Mouse (Mus musculus) ES-Bruce4 (cell line): ENCODE measurements around the gene Ccdc92. TPM values are rescaled to one million over a fixed set of nuclear protein-coding genes. Genes with fewer than 3 reads are reported as not detected.

ENCODE experiments used
- H3K27ac ChIP-seq: 2 replicates; pipeline ENCODE4 v1.5.1; 2012; ENCODE audit warnings: low read length, inconsistent platforms; ENCODE audit not compliant: insufficient read depth
- H3K27me3 ChIP-seq: 2 replicates; pipeline ENCODE4 v1.6.1; 2012; ENCODE audit warnings: mild to moderate bottlenecking, low read length, inconsistent platforms; ENCODE audit not compliant: control insufficient read depth, poor library complexity, insufficient read depth, severe bottlenecking
- H3K36me3 ChIP-seq: 2 replicates; pipeline ENCODE4 v1.6.1; 2012; ENCODE audit warnings: inconsistent platforms, mild to moderate bottlenecking, low read length, moderate library complexity; ENCODE audit not compliant: control insufficient read depth, poor library complexity, insufficient read depth, severe bottlenecking
- H3K4me1 ChIP-seq: one replicate; pipeline ENCODE4 v1.8.1; 2011; ENCODE audit warnings: low read length; ENCODE audit not compliant: control insufficient read depth, insufficient read depth
- H3K4me3 ChIP-seq: 2 replicates; pipeline ENCODE4 v1.5.1; 2011; ENCODE audit warnings: low read depth, mild to moderate bottlenecking, low read length
- H3K9ac ChIP-seq: 2 replicates; pipeline ENCODE4 v1.6.1; 2012; ENCODE audit warnings: low read depth, mild to moderate bottlenecking, inconsistent platforms; ENCODE audit not compliant: poor library complexity, severe bottlenecking
- H3K9me3 ChIP-seq: replicated peaks from 2 replicates; pipeline ENCODE4 v1.6.1; 2012; ENCODE audit warnings: mild to moderate bottlenecking, low read length, inconsistent platforms; ENCODE audit not compliant: control insufficient read depth, poor library complexity, insufficient read depth, severe bottlenecking
- CTCF ChIP-seq: IDR thresholded peaks from one replicate; pipeline ENCODE4 v1.8.1; 2011; ENCODE audit warnings: low read depth, low read length
- EP300 ChIP-seq: IDR thresholded peaks from 2 replicates; pipeline ENCODE4 v1.6.1; 2011; ENCODE audit warnings: low read depth, low read length; ENCODE audit not compliant: insufficient read depth
- POLR2A ChIP-seq: IDR thresholded peaks from one replicate; pipeline ENCODE4 v1.8.1; 2011; ENCODE audit warnings: low read length; ENCODE audit not compliant: insufficient read depth
- polyA plus RNA-seq: library from polyadenylated mRNA; stranded (reverse); fragments of >200 nt; gene quantifications from 2 replicates; pipeline ENCODE4 v1.2.4, GENCODE M21; 2011; ENCODE audit warnings: low read depth; ENCODE audit not compliant: missing spikeins, insufficient read depth, insufficient read length

Gene Ccdc92
- polyA plus RNA-seq, 1 experiment: 8.3 TPM

GRCm38 (mm10) chr5:124862871-124863741 is 882 bp upstream of the Ccdc92 start:
- no peaks in the 10 kb centered on the region for H3K4me1 ChIP-seq
- H3K9me3 ChIP-seq: no peaks in the 10 kb centered on the region
- no peaks in the 10 kb centered on the region for H3K27me3 ChIP-seq
- H3K9ac ChIP-seq: peak overlapping the region; percentile 93
- no peak for TF ChIP-seq CTCF
- no peak for TF ChIP-seq POLR2A
- TF ChIP-seq EP300: no peak
- H3K36me3 ChIP-seq: 0 out of 2 replicates have a peak, but pooled peaks cover 2% of the 10 kb centered on the region
- peak overlapping the region; percentile 97 for H3K4me3 ChIP-seq
- H3K27ac ChIP-seq: no peak overlapping the region

- Histone ChIP-seq H3K4me1 (no peaks in the 10 kb centered on the region), H3K27ac (no peak overlapping the region; the same call in 1 of the 2 replicates), H3K27me3 (no peaks in the 10 kb centered on the region), H3K9me3 (no peaks in the 10 kb centered on the region), H3K36me3 (0 out of 2 replicates have a peak, but pooled peaks cover 4% of the 10 kb centered on the region), H3K4me3 (peak overlapping the region; percentile 75), H3K9ac (peak overlapping the region; percentile 86)
- TF ChIP-seq CTCF (no peak), POLR2A (no peak), EP300 (no peak)
These were observed 761 bp downstream of the Ccdc92 start for GRCm38 (mm10) chr5:124861463-124861862.

- H3K9ac ChIP-seq: no peak overlapping the region
- TF ChIP-seq CTCF (peak; percentile 32), EP300 (no peak)
- no peak overlapping the region for H3K4me3 ChIP-seq
- no peaks in the 10 kb centered on the region for H3K27me3 ChIP-seq
- no peaks in the 10 kb centered on the region for H3K9me3 ChIP-seq
- H3K27ac ChIP-seq: no peak overlapping the region
- 0 out of 2 replicates have a peak, but pooled peaks cover 3% of the 10 kb centered on the region for H3K36me3 ChIP-seq
- no peaks in the 10 kb centered on the region for H3K4me1 ChIP-seq
These were observed 2.2 kb downstream of the Ccdc92 start for GRCm38 (mm10) chr5:124860013-124860412.

- H3K9me3 ChIP-seq: no peaks in the 10 kb centered on the region
- H3K27ac ChIP-seq: no peak overlapping the region
- H3K36me3 ChIP-seq: 0 out of 2 replicates have a peak, but pooled peaks cover 3% of the 10 kb centered on the region
- TF ChIP-seq EP300 (no peak), POLR2A (no peak), CTCF (no peak)
- no peak overlapping the region for H3K4me3 ChIP-seq
- no peak overlapping the region for H3K9ac ChIP-seq
- no peaks in the 10 kb centered on the region for H3K27me3 ChIP-seq
- peaks cover 6% of the 10 kb centered on the region for H3K4me1 ChIP-seq
These were observed 8.0 kb downstream of the Ccdc92 start for GRCm38 (mm10) chr5:124854202-124854601.

- Histone ChIP-seq H3K4me1 (peaks cover 6% of the 10 kb centered on the region), H3K9ac (no peak overlapping the region), H3K27me3 (no peaks in the 10 kb centered on the region), H3K27ac (no peak overlapping the region), H3K9me3 (no peaks in the 10 kb centered on the region), H3K36me3 (0 out of 2 replicates have a peak, but pooled peaks cover 3% of the 10 kb centered on the region), H3K4me3 (no peak overlapping the region)
- TF ChIP-seq POLR2A (no peak), EP300 (no peak), CTCF (no peak)
These were observed 9.1 kb downstream of the Ccdc92 start for GRCm38 (mm10) chr5:124853079-124853478.

GRCm38 (mm10) chr5:124852294-124852693 is 9.9 kb downstream of the Ccdc92 start:
- H3K27ac ChIP-seq: no peak overlapping the region

More at GRCm38 (mm10) chr5:124852294-124852693, 9.9 kb downstream of the Ccdc92 start:
- Histone ChIP-seq H3K4me1 (peaks cover 6% of the 10 kb centered on the region), H3K27me3 (no peaks in the 10 kb centered on the region), H3K9me3 (no peaks in the 10 kb centered on the region), H3K36me3 (0 out of 2 replicates have a peak, but pooled peaks cover 3% of the 10 kb centered on the region), H3K4me3 (no peak overlapping the region), H3K9ac (no peak overlapping the region)
- TF ChIP-seq CTCF (no peak), POLR2A (no peak), EP300 (no peak)
